Mouse (Mus musculus) stomach, postnatal 0 days (tissue): Measurements from ENCODE around the gene 9330161L09Rik. TPM values are rescaled to one million over a fixed set of nuclear protein-coding genes. Genes with fewer than 3 reads are reported as not detected.

Experiments
- ATAC-seq: fragments of 200-750 bp; cut with Nextera tagmentation; 2 replicates; pipeline ENCODE4 v1.8.0; 2017; ENCODE audit not compliant: low FRiP score, low TSS enrichment
- DNase-seq: peaks from one replicate; pipeline ENCODE4 v3.0.0-alpha.2; 2016; ENCODE audit warnings: low spot score
- H3K27ac ChIP-seq: fragments of 300-500 bp; sonication (generic); replicated peaks from 2 replicates; pipeline ENCODE4 v1.5.1; 2014; ENCODE audit warnings: mild to moderate bottlenecking, control low read depth
- H3K27me3 ChIP-seq: fragments of 300-500 bp; sonication (generic); 2 replicates; pipeline ENCODE4 v1.6.1; 2014; ENCODE audit warnings: low read length; ENCODE audit not compliant: control insufficient read depth, insufficient read depth
- H3K36me3 ChIP-seq: fragments of 300-500 bp; sonication (generic); 2 replicates; pipeline ENCODE4 v1.6.1; 2014; ENCODE audit warnings: low read length, mixed read lengths; ENCODE audit not compliant: control insufficient read depth, insufficient read depth
- H3K4me1 ChIP-seq: fragments of 300-500 bp; sonication (generic); replicated peaks from 2 replicates; pipeline ENCODE4 v1.6.1; 2014; ENCODE audit warnings: antibody characterized with exemption; ENCODE audit not compliant: control insufficient read depth, insufficient read depth
- H3K4me2 ChIP-seq: fragments of 300-500 bp; sonication (generic); replicated peaks from 2 replicates; pipeline ENCODE4 v1.6.1; 2014; ENCODE audit warnings: low read depth, mild to moderate bottlenecking, control low read depth, moderate library complexity
- H3K4me3 ChIP-seq: fragments of 300-500 bp; sonication (generic); 2 replicates; pipeline ENCODE4 v1.5.1; 2014; ENCODE audit warnings: low read depth, low read length, control low read depth
- H3K9ac ChIP-seq: fragments of 300-500 bp; sonication (generic); 2 replicates; pipeline ENCODE4 v1.6.1; 2014; ENCODE audit warnings: mild to moderate bottlenecking, low read length, control low read depth, mixed read lengths
- H3K9me3 ChIP-seq: fragments of 300-500 bp; sonication (generic); 2 replicates; pipeline ENCODE4 v1.6.1; 2016; ENCODE audit warnings: low read length; ENCODE audit not compliant: control insufficient read depth
- CTCF ChIP-seq: IDR thresholded peaks from 2 replicates; pipeline ENCODE4 v1.5.1; 2016; ENCODE audit warnings: antibody characterized with exemption, low read depth, mild to moderate bottlenecking, moderate library complexity
- EP300 ChIP-seq: optimal IDR thresholded peaks from 2 replicates; pipeline ENCODE3; 2016; ENCODE audit warnings: antibody characterized with exemption
- WGBS: fragments of 180-500 bp; shearing (Covaris S2); extraction: QIAGEN DNeasy Blood & Tissue Kit; methylation state at CpG from one replicate; pipeline ENCODE4 v1.1.7; 2014; 5-methylcytosine and 5-hydroxymethylcytosine counted together
- polyA plus RNA-seq: library from polyadenylated mRNA; unstranded; fragments of >200 nt; fragmentation: Nextera tagmentation; extraction: Ambion mirVana; gene quantifications from 2 replicates; pipeline ENCODE4 v1.2.1, GENCODE M21; 2015

Gene 9330161L09Rik
- polyA plus RNA-seq, 1 experiment from 2014 or later = 0.18 TPM

- ATAC-seq (peak; percentile 98), DNase-seq (peak; percentile 95)
- Histone ChIP-seq H3K9me3 (no peaks in the 10 kb centered on the region), H3K36me3 (no peaks in the 10 kb centered on the region), H3K9ac (peak within 1 kb of the TSS; percentile 86), H3K4me1 (no peaks in the 10 kb centered on the region), H3K4me3 (peak within 1 kb of the TSS; percentile 65), H3K27ac (peak within 1 kb of the TSS; percentile 69), H3K4me2 (peak within 1 kb of the TSS; percentile 86), H3K27me3 (no peaks in the 10 kb centered on the region)
- TF ChIP-seq CTCF (peak; percentile 25; the same call in 1 of the 2 replicates), EP300 (no peak)
- WGBS = 1% methylated on average over 47 of the region's 58 CpGs
Measured at GRCm38 (mm10) chr12:103388505-103389347, 18.9 kb downstream of the 9330161L09Rik start, which contains the start of gene Otub2. Gene Otub2, plus strand, starts transcription at chr12:103388682.

- Histone ChIP-seq H3K9ac (no peak overlapping the region), H3K4me1 (no peaks in the 10 kb centered on the region), H3K4me3 (no peak overlapping the region), H3K27me3 (no peaks in the 10 kb centered on the region), H3K4me2 (no peak overlapping the region), H3K36me3 (no peaks in the 10 kb centered on the region), H3K9me3 (no peaks in the 10 kb centered on the region), H3K27ac (0 out of 2 replicates have a peak overlapping the region, but pooled peaks have one; percentile 8)
- ATAC-seq = no peak
- TF ChIP-seq CTCF (no peak), EP300 (no peak)
- DNase-seq = no peak
- 68% methylated on average over 4 of the region's 4 CpGs for WGBS
Measured at GRCm38 (mm10) chr12:103380226-103380625, 27.4 kb downstream of the 9330161L09Rik start.

- Histone ChIP-seq H3K4me1 (no peaks in the 10 kb centered on the region), H3K4me3 (no peak overlapping the region), H3K27me3 (no peaks in the 10 kb centered on the region), H3K9me3 (no peaks in the 10 kb centered on the region), H3K36me3 (no peaks in the 10 kb centered on the region), H3K4me2 (no peak overlapping the region), H3K27ac (no peak overlapping the region), H3K9ac (no peak overlapping the region)
- ATAC-seq (no peak), DNase-seq (no peak)
- TF ChIP-seq EP300 (no peak), CTCF (no peak)
- WGBS = 56% methylated on average over 4 of the region's 4 CpGs
Measured at GRCm38 (mm10) chr12:103376774-103377173, 30.8 kb downstream of the 9330161L09Rik start.

- Histone ChIP-seq H3K36me3 (no peaks in the 10 kb centered on the region), H3K27me3 (no peaks in the 10 kb centered on the region), H3K9ac (no peak overlapping the region), H3K4me3 (no peak overlapping the region), H3K4me2 (no peak overlapping the region), H3K4me1 (no peaks in the 10 kb centered on the region), H3K9me3 (no peaks in the 10 kb centered on the region), H3K27ac (0 out of 2 replicates have a peak overlapping the region, but pooled peaks have one; percentile 20)
- DNase-seq (no peak), ATAC-seq (no peak)
- no peak for TF ChIP-seq EP300
- peak; percentile 5; the same call in 1 of the 2 replicates for TF ChIP-seq CTCF
- WGBS = 69% methylated on average over 5 of the region's 5 CpGs
Measured at GRCm38 (mm10) chr12:103376124-103376523, 31.5 kb downstream of the 9330161L09Rik start.

- Histone ChIP-seq H3K9me3 (no peaks in the 10 kb centered on the region), H3K4me1 (no peaks in the 10 kb centered on the region), H3K9ac (no peak overlapping the region), H3K27ac (no peak overlapping the region), H3K36me3 (no peaks in the 10 kb centered on the region), H3K4me3 (no peak overlapping the region), H3K4me2 (no peak overlapping the region), H3K27me3 (no peaks in the 10 kb centered on the region)
- no peak for DNase-seq
- TF ChIP-seq EP300 (no peak), CTCF (no peak)
- ATAC-seq = no peak
- 65% methylated on average over 8 of the region's 8 CpGs for WGBS
Measured at GRCm38 (mm10) chr12:103373530-103374236, 33.9 kb downstream of the 9330161L09Rik start.
